Mouse (Mus musculus): ENCODE results near the gene Sde2.

- TF ChIP-seq TCF12 (IDR thresholded peaks at IDR 0.05; ENCODE audit: insufficient read depth, poor library complexity, severe bottlenecking) = no peak
- TF ChIP-seq POLR2A (IDR thresholded peaks at IDR 0.05; ENCODE audit: insufficient read length, low read depth) = no peak
- no peak for TF ChIP-seq MAX (IDR thresholded peaks at IDR 0.05; ENCODE audit: low read depth)
- TF ChIP-seq USF1 (IDR thresholded peaks at IDR 0.05; ENCODE audit: low read depth) = no peak
- no peak for TF ChIP-seq MYOG (IDR thresholded peaks at IDR 0.05; ENCODE audit: control insufficient read depth in 1 of 3, insufficient read depth in 1 of 3, insufficient read length in 2 of 3, low read depth in 2 of 3)
- no peak for TF ChIP-seq TCF3 (IDR thresholded peaks at IDR 0.05; ENCODE audit: insufficient read length, low read depth)
- TF ChIP-seq CEBPB (IDR thresholded peaks at IDR 0.05; ENCODE audit: insufficient read depth, poor library complexity, severe bottlenecking) = no peak
- TF ChIP-seq MYOD1 (IDR thresholded peaks at IDR 0.05; ENCODE audit: control insufficient read depth in 1 of 3, insufficient read length in 2 of 3, low read depth in 2 of 3) = no peak
- no peak for TF ChIP-seq E2F4 (IDR thresholded peaks at IDR 0.05; ENCODE audit: insufficient read depth)
Measured at GRCm38 (mm10) chr1:180911653-180912287, 60.8 kb downstream of the Sde2 start.

Data from myocyte (in vitro differentiated cells).